Mouse (Mus musculus): ENCODE measurements around the gene Gramd4. TPM values are rescaled to one million over a fixed set of nuclear protein-coding genes. Genes with fewer than 3 reads are reported as not detected.
A peak's percentile ranks its signal among the peaks of the same experiment; 100 is the strongest.

The Gramd4 gene
- polyA plus RNA-seq, 1 experiment from 2014 or later = 12.6 TPM

DNA sequence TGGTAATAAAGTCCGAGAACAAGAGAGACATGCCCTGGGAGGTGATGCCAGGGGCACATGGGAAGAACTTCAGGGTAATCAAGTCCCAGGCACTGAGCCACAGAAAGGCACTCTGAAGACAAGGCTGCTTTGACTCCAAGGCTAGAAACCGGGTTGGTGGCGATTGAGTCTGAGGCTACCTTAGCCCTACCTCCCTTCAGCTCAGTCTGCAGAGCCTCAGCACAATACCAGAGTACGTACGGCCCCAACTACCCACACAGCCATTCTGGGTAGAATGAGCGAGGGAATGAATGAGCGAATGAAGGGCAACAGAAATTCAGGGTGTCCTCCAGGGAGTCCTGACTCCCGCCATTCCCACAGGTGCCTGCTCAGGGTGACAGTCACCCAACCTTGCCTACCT lies 126.0 kb downstream of the Gramd4 start:
- H3K4me1 ChIP-seq (replicated peaks; ENCODE audit: control insufficient read depth, insufficient read depth, low read length) = peaks cover 30% of the 10 kb centered on the region
- H3K27ac ChIP-seq (ENCODE audit: low read depth, low read length) = no peak overlapping the region
- no peak overlapping the region for H3K4me3 ChIP-seq (ENCODE audit: low read depth, low read length)
- H3K4me2 ChIP-seq = no peak overlapping the region
- no peak overlapping the region for H3K9ac ChIP-seq (ENCODE audit: low read depth, low read length)
- peaks cover 15% of the 10 kb centered on the region for H3K27me3 ChIP-seq (replicated peaks; ENCODE audit: control insufficient read depth, insufficient read depth, low read length)
- no peak for DNase-seq (ENCODE audit: low spot score)
- H3K9me3 ChIP-seq (ENCODE audit: control insufficient read depth, low read length) = no peaks in the 10 kb centered on the region
- 85% methylated on average over 8 of the region's 8 CpGs for WGBS
- H3K36me3 ChIP-seq (ENCODE audit: control insufficient read depth, insufficient read depth, low read length) = no peaks in the 10 kb centered on the region
- ATAC-seq (replicated peaks; ENCODE audit: low FRiP score) = no peak

DNA sequence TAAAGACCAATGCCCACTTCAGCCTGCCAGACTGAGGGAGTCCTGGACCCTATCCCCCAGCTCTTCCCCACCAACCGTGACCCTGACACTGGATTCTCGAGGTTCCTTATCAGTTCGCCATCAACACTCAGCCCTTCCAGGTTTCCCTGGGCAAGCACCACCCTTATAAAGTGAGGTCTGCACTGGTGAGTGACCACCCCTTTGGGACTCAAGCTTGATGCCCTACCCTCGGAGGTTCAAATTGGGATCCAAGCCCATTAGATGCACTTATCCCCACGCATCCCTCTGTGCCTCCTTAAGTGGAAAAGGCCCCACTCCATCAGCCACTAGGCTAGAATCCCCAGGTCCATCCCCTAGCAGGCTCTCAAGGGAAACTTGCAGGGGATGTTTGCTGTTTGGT lies 126.6 kb downstream of the Gramd4 start:
- no peak for DNase-seq (ENCODE audit: low spot score)
- no peak for ATAC-seq (replicated peaks; ENCODE audit: low FRiP score)
- no peak overlapping the region for H3K9ac ChIP-seq (ENCODE audit: low read depth, low read length)
- H3K4me1 ChIP-seq (replicated peaks; ENCODE audit: control insufficient read depth, insufficient read depth, low read length) = peaks cover 30% of the 10 kb centered on the region
- H3K9me3 ChIP-seq (ENCODE audit: control insufficient read depth, low read length) = no peaks in the 10 kb centered on the region
- peak overlapping the region; percentile 80; the same call in 1 of the 2 replicates for H3K4me3 ChIP-seq (ENCODE audit: low read depth, low read length)
- no peak overlapping the region for H3K27ac ChIP-seq (ENCODE audit: low read depth, low read length)
- H3K27me3 ChIP-seq (replicated peaks; ENCODE audit: control insufficient read depth, insufficient read depth, low read length) = peaks cover 15% of the 10 kb centered on the region
- WGBS = 63% methylated on average over 5 of the region's 5 CpGs
- H3K4me2 ChIP-seq = peak overlapping the region; percentile 94
- no peaks in the 10 kb centered on the region for H3K36me3 ChIP-seq (ENCODE audit: control insufficient read depth, insufficient read depth, low read length)

GRCm38 (mm10) chr15:86184851-86185688 lies 127.6 kb downstream of the Gramd4 start:
- WGBS = under 1% methylated on average over 70 of the region's 70 CpGs
- Histone ChIP-seq H3K36me3 (ENCODE audit: control insufficient read depth, insufficient read depth, low read length) (no peaks in the 10 kb centered on the region), H3K27me3 (replicated peaks; ENCODE audit: control insufficient read depth, insufficient read depth, low read length) (peaks cover 15% of the 10 kb centered on the region), H3K4me2 (peak overlapping the region; percentile 94), H3K9ac (ENCODE audit: low read depth, low read length) (peak overlapping the region; percentile 75), H3K9me3 (ENCODE audit: control insufficient read depth, low read length) (no peaks in the 10 kb centered on the region), H3K4me1 (replicated peaks; ENCODE audit: control insufficient read depth, insufficient read depth, low read length) (peaks cover 30% of the 10 kb centered on the region), H3K27ac (ENCODE audit: low read depth, low read length) (peak overlapping the region; percentile 56), H3K4me3 (ENCODE audit: low read depth, low read length) (peak overlapping the region; percentile 80)
- ATAC-seq (replicated peaks; ENCODE audit: low FRiP score) = peak; percentile 27
- peak; percentile 60 for DNase-seq (ENCODE audit: low spot score)

DNA sequence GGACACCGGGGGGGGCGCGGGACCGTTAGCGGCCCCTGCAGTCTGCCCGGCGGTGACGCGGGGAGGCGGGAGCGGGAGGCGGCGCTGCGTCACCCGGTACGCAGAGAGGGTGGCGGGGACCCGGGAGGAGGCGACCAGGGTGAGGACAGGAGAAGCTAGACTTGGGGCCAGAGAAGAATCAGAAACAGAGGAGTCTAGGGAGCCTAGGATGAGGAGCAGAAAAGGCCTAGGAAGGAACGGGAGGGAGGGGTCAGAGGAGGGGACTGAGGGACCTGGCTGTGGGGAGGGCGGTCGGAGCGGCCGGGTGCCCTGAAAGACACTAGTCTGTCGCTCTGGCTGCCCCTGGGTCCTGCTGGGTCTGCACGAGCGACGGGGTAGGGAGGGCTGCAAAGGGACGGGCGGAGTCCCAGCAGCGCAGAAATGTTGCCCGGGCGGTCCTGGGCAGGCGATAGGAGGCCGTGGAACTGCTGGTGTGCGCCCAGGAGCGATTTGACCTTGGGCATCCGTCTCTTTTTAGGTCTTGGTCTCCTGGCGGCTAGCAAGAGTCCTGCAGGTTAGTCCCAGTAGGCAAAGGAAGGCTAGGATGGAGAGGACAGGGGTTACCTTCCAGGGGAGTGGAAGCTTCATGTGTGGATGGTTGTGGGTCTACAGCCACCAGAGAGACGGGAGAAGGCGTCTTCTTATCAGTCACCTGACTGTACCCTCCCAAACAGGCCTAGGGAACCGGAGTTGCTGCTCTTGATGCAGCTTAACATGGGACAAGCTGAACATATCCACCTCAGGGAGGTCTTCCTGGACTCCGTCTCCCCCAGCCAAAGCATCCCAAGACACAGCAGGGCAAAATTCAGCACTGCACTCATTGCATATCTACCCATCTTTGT lies 128.4 kb downstream of the Gramd4 start, which contains the start of gene Cerk:
Cerk (minus strand) TSS at position 453 of the 881 bp plus-strand sequence.
- Histone ChIP-seq H3K27me3 (replicated peaks; ENCODE audit: control insufficient read depth, insufficient read depth, low read length) (peaks cover 15% of the 10 kb centered on the region), H3K9me3 (ENCODE audit: control insufficient read depth, low read length) (no peaks in the 10 kb centered on the region), H3K36me3 (ENCODE audit: control insufficient read depth, insufficient read depth, low read length) (no peaks in the 10 kb centered on the region), H3K9ac (ENCODE audit: low read depth, low read length) (peak within 1 kb of the TSS; percentile 75), H3K4me2 (peak within 1 kb of the TSS; percentile 94), H3K4me1 (replicated peaks; ENCODE audit: control insufficient read depth, insufficient read depth, low read length) (peaks cover 30% of the 10 kb centered on the region), H3K27ac (ENCODE audit: low read depth, low read length) (peak within 1 kb of the TSS; percentile 56), H3K4me3 (ENCODE audit: low read depth, low read length) (peak within 1 kb of the TSS; percentile 80)
- WGBS = 2% methylated on average over 43 of the region's 43 CpGs
- DNase-seq (ENCODE audit: low spot score) (peak; percentile 75), ATAC-seq (replicated peaks; ENCODE audit: low FRiP score) (peak; percentile 49)

GRCm38 (mm10) chr15:86186686-86187085 lies 129.2 kb downstream of the Gramd4 start:
- ATAC-seq (replicated peaks; ENCODE audit: low FRiP score) = no peak
- peaks cover 15% of the 10 kb centered on the region for H3K27me3 ChIP-seq (replicated peaks; ENCODE audit: control insufficient read depth, insufficient read depth, low read length)
- H3K36me3 ChIP-seq (ENCODE audit: control insufficient read depth, insufficient read depth, low read length) = no peaks in the 10 kb centered on the region
- peaks cover 23% of the 10 kb centered on the region for H3K4me1 ChIP-seq (replicated peaks; ENCODE audit: control insufficient read depth, insufficient read depth, low read length)
- H3K27ac ChIP-seq (ENCODE audit: low read depth, low read length) = no peak overlapping the region
- H3K9me3 ChIP-seq (ENCODE audit: control insufficient read depth, low read length) = no peaks in the 10 kb centered on the region
- WGBS = 42% methylated on average over 3 of the region's 3 CpGs
- H3K4me2 ChIP-seq = peak overlapping the region; percentile 94
- 0 out of 2 replicates have a peak overlapping the region, but pooled peaks have one; percentile 80 for H3K4me3 ChIP-seq (ENCODE audit: low read depth, low read length)
- no peak overlapping the region for H3K9ac ChIP-seq (ENCODE audit: low read depth, low read length)
- no peak for DNase-seq (ENCODE audit: low spot score)

Other genes with a start within 250 kb of the Gramd4 start
- gene Cdpf1, start 246.0 kb upstream of the Gramd4 start, polyA plus RNA-seq (2014; fragmentation: Nextera tagmentation; extraction: Ambion mirVana) = 43.1 and 49.7 TPM in 2 replicates
- 0.11 and 0.21 TPM in 2 replicates for gene Pkdrej, start 236.0 kb upstream of the Gramd4 start, polyA plus RNA-seq (2014; fragmentation: Nextera tagmentation; extraction: Ambion mirVana)
- gene Ttc38, start 225.4 kb upstream of the Gramd4 start, polyA plus RNA-seq (2014; fragmentation: Nextera tagmentation; extraction: Ambion mirVana) = 6.5 and 7.4 TPM in 2 replicates
- 38.8 and 42.5 TPM in 2 replicates for gene Gtse1, start 197.9 kb upstream of the Gramd4 start, polyA plus RNA-seq (2014; fragmentation: Nextera tagmentation; extraction: Ambion mirVana)
- gene Trmu, start 178.4 kb upstream of the Gramd4 start, polyA plus RNA-seq (2014; fragmentation: Nextera tagmentation; extraction: Ambion mirVana) = 34.0 and 35.0 TPM in 2 replicates
- 0.53 and 1.4 TPM in 2 replicates for gene Celsr1, start 23.9 kb upstream of the Gramd4 start, polyA plus RNA-seq (2014; fragmentation: Nextera tagmentation; extraction: Ambion mirVana)
- gene Cerk, start 128.4 kb downstream of the Gramd4 start, polyA plus RNA-seq (2014; fragmentation: Nextera tagmentation; extraction: Ambion mirVana) = 8.4 and 8.5 TPM in 2 replicates
- 10.8 and 11.7 TPM in 2 replicates for gene Tbc1d22a, start 156.8 kb downstream of the Gramd4 start, polyA plus RNA-seq (2014; fragmentation: Nextera tagmentation; extraction: Ambion mirVana)